Mouse (Mus musculus): Measurements from ENCODE around the gene Sap30. TPM values are rescaled to one million over a fixed set of nuclear protein-coding genes. Genes with fewer than 3 reads are reported as not detected.

Sap30 gene
- polyA plus RNA-seq (2014; fragmentation: Illumina TruSeq; extraction: RNeasy Lipid Tissue Mini Kit (QIAGEN cat#74804); ENCODE audit: low replicate concordance) = 29.2 TPM

GRCm38 (mm10) chr8:57487441-57488155 lies at the start of gene Sap30:
Sap30 (minus strand) TSS chr8:57487860.

GRCm38 (mm10) chr8:57511316-57512118 lies 23.9 kb upstream of the Sap30 start, which contains the start of gene Hmgb2:
Hmgb2 (plus strand) TSS chr8:57511907.

GRCm38 (mm10) chr8:57455765-57456164 lies 31.9 kb downstream of the Sap30 start, which contains the start of gene Scrg1:
Scrg1 (plus strand) TSS chr8:57455923.

Other genes with a start within 250 kb of the Sap30 start
- 1.7 TPM for gene Hand2, start 166.9 kb downstream of the Sap30 start, polyA plus RNA-seq (2014; fragmentation: Illumina TruSeq; extraction: RNeasy Lipid Tissue Mini Kit (QIAGEN cat#74804); ENCODE audit: low replicate concordance)
- gene Scrg1, start 31.9 kb downstream of the Sap30 start, polyA plus RNA-seq (2014; fragmentation: Illumina TruSeq; extraction: RNeasy Lipid Tissue Mini Kit (QIAGEN cat#74804); ENCODE audit: low replicate concordance) = not detected
- 89.8 TPM for gene Hmgb2, start 24.0 kb upstream of the Sap30 start, polyA plus RNA-seq (2014; fragmentation: Illumina TruSeq; extraction: RNeasy Lipid Tissue Mini Kit (QIAGEN cat#74804); ENCODE audit: low replicate concordance)
- 112 TPM for gene Galnt7, start 165.2 kb upstream of the Sap30 start, polyA plus RNA-seq (2014; fragmentation: Illumina TruSeq; extraction: RNeasy Lipid Tissue Mini Kit (QIAGEN cat#74804); ENCODE audit: low replicate concordance)

All from small intestine, adult 10 weeks (tissue).